Mouse (Mus musculus) C2C12 (cell line): ENCODE results near the gene Cacna1b.

Experiments used
- CTCF ChIP-seq: IDR thresholded peaks from one replicate; pipeline ENCODE4 v1.5.1; 2011; ENCODE audit not compliant: control insufficient read depth, insufficient read depth, insufficient read length
- MAX ChIP-seq: IDR thresholded peaks from one replicate; pipeline ENCODE4 v1.6.1; 2011; ENCODE audit warnings: mild to moderate bottlenecking, control low read depth

- TF ChIP-seq MAX (no peak), CTCF (no peak)
Measured at GRCm38 (mm10) chr2:24646452-24647146, 116.4 kb downstream of the Cacna1b start.
